Mouse (Mus musculus) hindbrain, embryonic 13.5 days (tissue): ENCODE measurements at regions not wholly inside any gene's neighbourhood (a gene's known extent, or its start where the extent isn't known, plus 50 kb on each side); places are given as distances from the start of the nearest gene placed in this dataset.

Experiments used
- ATAC-seq: fragments of 200-750 bp; cut with Nextera tagmentation; 2 replicates; pipeline ENCODE4 v1.8.0; 2017; ENCODE audit warnings: moderate TSS enrichment; ENCODE audit not compliant: low FRiP score
- H3K27ac ChIP-seq: fragments of 300-500 bp; sonication (generic); 2 replicates; pipeline ENCODE4 v1.5.1; 2015; ENCODE audit warnings: inconsistent platforms, mild to moderate bottlenecking, moderate library complexity
- H3K27me3 ChIP-seq: fragments of 300-500 bp; sonication (generic); 2 replicates; pipeline ENCODE4 v1.6.1; 2015; ENCODE audit warnings: mild to moderate bottlenecking, inconsistent platforms
- H3K36me3 ChIP-seq: fragments of 300-500 bp; sonication (generic); 2 replicates; pipeline ENCODE4 v1.6.1; 2015; ENCODE audit warnings: mild to moderate bottlenecking, inconsistent platforms
- H3K4me1 ChIP-seq: fragments of 300-500 bp; sonication (generic); replicated peaks from 2 replicates; pipeline ENCODE4 v1.6.1; 2015; ENCODE audit warnings: inconsistent platforms
- H3K4me2 ChIP-seq: fragments of 300-500 bp; sonication (generic); 2 replicates; pipeline ENCODE4 v1.6.1; 2015; ENCODE audit warnings: inconsistent platforms, mild to moderate bottlenecking, moderate library complexity
- H3K4me3 ChIP-seq: fragments of 300-500 bp; sonication (generic); 2 replicates; pipeline ENCODE4 v1.5.1; 2015; ENCODE audit warnings: mild to moderate bottlenecking, inconsistent platforms
- H3K9ac ChIP-seq: fragments of 300-500 bp; sonication (generic); 2 replicates; pipeline ENCODE4 v1.6.1; 2015; ENCODE audit warnings: mild to moderate bottlenecking, inconsistent platforms
- H3K9me3 ChIP-seq: fragments of 300-500 bp; sonication (generic); 2 replicates; pipeline ENCODE4 v1.6.1; 2016; ENCODE audit warnings: inconsistent platforms
- WGBS: fragments of 180-500 bp; shearing (Covaris S2); methylation state at CpG from one replicate; pipeline ENCODE4 v1.1.7; 2015; 5-methylcytosine and 5-hydroxymethylcytosine counted together

DNA sequence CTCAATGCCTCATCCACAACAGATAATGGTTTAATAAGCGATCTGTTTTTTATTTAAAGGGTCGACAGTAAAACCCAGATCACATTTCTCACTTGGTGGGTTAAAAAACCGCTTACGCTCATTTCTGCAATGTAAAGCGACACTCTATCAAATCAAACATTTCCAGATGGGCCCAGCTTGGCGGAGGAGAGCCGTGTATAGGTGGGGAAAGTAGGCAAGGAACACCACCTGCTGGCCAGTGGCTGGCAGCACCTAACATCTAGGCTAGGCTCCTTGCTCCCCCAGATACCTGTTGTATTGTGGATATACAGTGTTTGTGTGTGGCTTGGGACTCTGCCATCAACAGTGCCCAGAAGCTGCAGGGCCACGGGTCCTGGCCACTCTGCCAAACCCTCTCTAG is 50.1 kb upstream of the Ttc34 start:
- Histone ChIP-seq H3K36me3 (no peaks in the 10 kb centered on the region), H3K9me3 (no peaks in the 10 kb centered on the region), H3K4me3 (no peak overlapping the region), H3K27me3 (peaks cover 26% of the 10 kb centered on the region; the same call in 1 of the 2 replicates), H3K4me2 (no peak overlapping the region), H3K4me1 (peaks cover 23% of the 10 kb centered on the region), H3K27ac (no peak overlapping the region), H3K9ac (no peak overlapping the region)
- ATAC-seq, result no peak
- WGBS, result 64% methylated on average over 8 of the region's 8 CpGs
